Mouse (Mus musculus) 3134 (cell line): ENCODE measurements around the gene Ncstn.

ENCODE experiments used
- DNase-seq: peaks from one replicate; pipeline ENCODE4 v3.0.0-alpha.2; 2011; ENCODE audit warnings: low spot score; ENCODE audit not compliant: insufficient read length; ENCODE audit errors: extremely low read depth

Ncstn gene

DNA sequence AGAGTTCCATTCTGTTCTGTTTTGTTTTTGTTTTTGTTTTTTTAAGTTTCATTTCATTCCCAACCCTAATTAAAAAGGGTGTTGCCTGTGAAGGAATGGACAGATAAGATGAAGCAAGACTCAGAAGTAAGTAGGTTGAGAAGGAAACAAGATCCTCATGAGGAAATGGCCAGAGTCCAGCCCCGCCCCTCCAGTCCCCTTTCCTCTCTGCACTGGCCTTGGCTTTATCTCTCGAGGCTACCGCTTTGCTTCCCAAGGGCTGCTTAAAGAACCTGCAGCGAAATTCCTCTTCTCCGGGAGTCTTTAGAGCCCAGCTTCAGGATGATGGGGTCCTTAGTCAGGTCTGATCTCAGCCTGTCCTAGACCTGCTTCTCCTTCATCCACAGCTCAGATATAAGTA lies 4.6 kb downstream of the Ncstn start:
- DNase-seq = no peak

DNA sequence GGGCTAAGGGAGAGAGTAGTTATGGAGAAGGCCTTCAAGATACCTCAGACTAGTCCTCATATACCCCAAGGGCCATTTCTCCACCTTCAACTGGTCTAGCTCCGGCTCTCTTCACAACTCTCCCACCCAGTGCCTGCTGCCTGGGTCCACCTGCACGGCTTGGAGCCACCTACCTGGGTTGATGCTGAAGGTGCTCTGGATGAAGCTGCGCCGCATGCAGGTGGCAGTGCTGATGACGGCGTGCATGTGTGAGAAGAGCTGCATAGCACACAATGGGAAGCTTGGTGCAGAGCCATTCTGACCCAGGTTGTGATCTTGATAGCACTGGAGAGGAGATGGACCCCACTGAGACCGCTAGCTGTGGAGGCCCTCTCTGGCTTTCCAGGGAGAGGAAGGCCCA lies 10.0 kb downstream of the Ncstn start:
- DNase-seq = no peak

DNA sequence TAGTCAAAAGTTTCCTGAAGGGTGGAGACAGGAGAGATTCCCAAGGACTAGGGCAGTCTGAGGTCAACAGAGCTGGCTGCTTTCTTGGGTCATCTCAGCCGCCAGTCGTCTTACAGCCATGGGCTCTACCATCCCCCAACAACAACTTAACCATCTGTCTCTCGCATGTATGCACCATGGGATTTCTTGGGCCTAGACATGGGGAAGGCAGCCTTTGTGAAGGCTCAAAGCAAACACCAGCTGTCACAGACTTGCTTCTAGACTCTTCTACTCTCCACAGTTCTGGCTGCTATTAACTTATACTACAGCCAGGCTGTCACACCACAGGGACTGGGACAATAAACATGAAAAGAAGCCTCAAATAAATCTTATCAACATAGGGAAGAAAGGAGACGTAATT lies 11.0 kb downstream of the Ncstn start:
- DNase-seq = no peak

DNA sequence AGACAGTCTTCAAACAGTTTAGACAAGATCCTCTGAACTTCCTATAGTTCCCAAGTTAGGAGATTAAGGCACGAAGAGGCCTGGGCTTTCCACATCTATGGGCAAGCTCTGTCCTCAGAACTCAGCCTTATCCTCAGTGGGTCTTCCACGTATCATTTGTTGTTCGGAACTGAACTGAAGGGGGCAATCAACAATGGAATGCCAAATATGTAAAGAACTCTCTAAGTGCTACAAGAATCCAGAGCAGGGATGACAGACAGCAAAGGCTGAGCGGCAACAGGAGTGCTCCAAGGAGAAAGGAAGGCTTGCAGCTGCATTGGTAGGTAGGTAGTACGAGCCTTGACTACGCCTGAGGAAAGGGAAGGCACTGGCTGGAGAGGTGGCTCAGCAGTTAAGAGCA lies 12.4 kb downstream of the Ncstn start:
- no peak for DNase-seq

DNA sequence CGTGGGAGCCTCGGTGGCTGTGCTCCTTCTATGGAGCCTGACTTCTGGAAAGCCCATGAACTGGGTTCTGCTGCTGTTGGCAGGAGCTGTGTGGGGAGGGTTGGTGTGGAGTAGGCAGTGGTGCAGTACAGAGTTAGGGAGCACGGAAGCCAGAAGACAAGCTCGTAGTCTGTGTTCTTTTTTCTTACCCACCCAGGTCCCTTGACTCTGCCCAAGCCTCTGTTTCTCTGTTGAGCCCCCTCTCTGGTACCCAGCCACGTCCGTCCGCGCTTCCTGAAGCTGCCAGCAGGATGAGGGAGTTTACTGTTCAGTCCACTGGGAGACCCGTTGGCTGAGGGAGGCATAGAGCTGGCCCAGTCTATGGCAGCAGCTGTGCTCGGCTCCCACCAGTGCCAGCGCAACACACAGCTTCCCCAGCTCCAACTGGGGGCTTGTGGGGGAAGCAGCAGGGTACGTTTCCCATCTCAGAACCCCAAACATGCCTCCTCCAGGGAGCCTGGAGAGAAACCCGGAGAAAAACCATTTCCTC lies 17.9 kb downstream of the Ncstn start:
- no peak for DNase-seq

DNA sequence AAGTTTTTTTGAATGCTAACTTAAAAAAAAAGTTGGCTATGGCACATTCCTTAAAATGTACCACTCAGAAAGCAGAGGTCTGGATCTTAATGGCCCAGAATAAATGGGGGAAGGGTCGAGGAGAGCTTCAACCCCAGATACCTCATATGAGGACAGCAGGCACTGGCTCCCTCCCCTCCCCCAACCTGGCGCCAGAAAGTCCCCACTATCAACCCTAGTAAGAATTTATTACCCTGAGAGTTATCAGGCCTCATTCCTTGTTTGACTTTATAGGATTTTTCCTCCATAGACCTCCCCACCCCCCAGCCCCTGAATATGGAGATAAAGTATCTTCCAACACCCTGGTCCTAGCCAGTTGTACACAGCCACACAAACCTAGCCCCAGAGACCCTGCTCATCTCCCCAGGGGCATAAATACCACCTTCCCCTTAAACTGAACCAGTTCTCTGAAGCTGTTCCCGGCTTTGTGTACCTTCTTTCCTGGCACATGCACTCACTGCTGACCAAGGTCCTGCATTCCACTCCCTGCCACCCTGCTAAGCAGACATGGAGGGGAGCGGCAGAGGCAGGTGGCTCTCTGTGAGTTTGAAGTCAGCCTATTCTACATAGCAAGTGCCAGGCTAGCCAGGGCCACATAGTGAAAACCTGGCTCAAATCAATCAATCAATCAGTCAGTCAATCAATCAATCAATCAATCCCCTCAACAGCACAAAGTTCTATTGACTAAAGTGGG lies 19.1 kb downstream of the Ncstn start:
- no peak for DNase-seq

DNA sequence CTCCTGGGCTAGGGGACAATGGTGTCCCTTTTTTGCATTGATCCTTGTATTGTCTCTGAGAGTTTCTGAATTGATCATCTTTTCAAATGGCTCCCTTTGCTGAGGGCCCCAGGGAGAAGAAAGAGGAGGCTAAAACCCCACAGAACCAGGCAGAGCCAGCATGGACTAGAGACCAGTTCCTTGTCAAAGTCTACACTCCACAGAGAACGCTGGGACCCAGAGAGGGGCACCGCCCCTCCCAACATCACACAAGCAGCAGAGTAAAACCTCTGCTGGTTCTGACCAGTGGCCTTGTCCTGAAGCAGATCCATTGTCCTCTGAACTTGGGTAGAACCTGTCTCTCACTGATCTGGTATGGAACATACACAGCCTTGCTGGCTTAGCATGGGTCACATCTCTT lies 20.5 kb downstream of the Ncstn start:
- DNase-seq = no peak

DNA sequence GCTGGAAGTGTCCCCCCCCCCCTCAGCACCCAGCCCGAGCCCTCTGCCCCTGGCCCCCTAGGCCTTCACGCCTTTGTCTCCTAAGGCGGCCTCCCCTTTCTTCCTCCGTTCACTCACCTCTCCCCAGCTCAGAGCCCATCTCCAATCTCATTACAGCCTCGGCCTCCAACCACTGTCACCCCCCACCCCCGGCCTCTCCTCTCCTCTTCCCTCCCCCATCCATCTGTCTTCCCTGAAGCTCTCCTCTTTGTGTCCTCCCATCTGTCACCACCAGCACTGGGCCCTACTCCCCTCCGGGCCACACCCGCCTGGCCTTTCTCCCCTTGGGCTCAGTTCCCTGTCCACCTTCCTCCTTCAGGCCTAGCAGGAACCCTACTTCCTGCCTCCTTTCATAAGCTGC lies 21.4 kb downstream of the Ncstn start:
- no peak for DNase-seq

DNA sequence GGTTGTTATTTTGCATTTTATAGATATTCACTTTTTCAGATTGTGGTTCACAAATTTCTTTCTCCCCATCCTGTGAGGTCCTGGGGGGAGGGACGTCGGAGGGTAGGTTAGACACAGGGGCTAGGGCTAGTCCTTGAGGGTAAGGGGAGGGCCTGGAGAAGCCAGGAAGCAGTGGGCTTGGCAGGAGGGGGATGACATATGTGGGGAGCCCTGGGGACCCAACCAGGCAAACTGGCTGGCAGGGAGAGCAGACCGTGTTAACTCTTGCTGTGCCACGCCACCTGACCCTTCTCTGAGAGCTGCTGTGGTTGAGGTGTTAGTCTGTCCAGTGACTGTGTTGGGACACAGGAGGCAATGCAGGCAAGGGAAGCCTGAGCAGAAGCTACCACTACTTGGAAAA lies 21.9 kb downstream of the Ncstn start:
- no peak for DNase-seq

DNA sequence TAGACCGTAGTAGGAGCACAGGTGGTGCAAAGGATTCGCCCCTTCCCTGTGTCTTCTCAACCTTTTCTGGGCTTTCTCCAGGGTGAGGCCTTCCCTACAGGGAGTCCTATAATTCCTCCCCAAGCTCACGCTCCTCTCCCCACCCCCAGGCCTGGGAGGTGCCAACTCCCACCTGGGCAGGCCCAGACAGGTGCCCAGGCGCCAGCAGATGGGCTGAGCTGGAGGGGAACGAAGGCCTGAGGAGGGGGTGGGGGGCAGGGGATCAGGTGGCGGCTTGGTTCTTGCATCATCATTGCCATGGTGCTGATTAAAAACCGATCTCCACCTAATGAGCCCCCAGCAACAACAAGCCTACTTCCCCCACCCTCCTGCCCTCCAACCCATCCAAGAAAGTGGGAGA lies 23.7 kb downstream of the Ncstn start:
- DNase-seq = no peak

DNA sequence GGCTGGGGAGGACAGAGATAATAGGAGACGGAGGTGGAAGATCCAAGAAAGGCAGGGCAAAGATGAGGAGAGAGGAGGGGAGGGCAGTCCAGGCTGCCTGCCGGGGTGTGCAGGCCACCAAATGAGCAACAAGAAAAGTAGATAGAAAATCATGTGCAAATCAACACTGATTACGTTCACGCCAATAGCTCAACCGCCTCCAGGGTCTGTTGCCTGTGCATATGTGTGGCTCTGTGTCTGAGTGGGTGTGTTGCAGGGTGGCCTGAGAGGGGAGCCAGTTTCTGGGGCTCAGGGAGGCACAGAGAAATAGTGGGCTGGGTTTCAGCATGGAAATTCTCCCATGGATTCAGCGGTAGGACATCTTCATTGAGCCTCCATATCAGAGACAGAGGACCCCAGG lies 24.3 kb downstream of the Ncstn start:
- DNase-seq = no peak

DNA sequence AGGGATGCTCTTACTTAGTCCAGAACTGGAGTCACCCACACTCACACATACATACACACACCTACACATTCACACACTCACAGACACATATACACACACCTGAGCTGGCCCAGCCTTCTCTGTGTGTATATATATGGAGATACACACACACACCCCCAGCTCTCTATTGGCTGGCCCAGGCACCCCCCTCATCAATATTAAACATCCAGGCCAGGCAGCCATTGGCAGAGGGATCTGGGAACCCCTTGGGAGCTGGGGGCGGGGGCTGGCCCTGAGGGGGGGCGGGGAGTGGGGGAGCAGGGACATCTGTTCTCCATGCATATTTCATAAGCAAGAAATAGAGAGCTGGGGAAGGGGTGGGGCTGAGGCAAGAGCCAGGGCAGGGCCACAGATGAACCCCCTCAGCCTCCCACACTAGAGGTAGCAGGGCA lies 25.1 kb downstream of the Ncstn start, which contains the start of gene Nhlh1:
Gene Nhlh1 (minus strand): TSS at position 83 of the 431 bp plus-strand sequence.
- no peak for DNase-seq

DNA sequence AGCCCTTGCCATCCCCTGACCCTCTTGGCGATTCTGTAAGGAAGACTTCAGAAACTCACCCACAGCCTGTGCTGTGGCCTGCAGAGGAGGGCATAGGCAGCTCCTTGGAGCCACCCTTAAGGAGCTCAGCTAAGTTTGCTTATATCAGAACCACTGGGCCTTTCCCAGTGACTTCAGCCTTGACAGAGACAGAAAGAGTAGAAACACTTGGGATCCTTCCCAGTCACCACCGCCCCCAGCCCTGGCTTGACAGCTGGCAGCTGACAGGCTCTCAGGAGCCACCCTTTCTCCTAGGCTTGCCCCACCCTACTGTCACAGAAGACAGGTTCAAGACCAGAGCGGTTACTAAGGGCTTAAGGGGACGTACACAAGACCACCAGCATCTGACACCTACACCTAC lies 26.3 kb downstream of the Ncstn start:
- no peak for DNase-seq

DNA sequence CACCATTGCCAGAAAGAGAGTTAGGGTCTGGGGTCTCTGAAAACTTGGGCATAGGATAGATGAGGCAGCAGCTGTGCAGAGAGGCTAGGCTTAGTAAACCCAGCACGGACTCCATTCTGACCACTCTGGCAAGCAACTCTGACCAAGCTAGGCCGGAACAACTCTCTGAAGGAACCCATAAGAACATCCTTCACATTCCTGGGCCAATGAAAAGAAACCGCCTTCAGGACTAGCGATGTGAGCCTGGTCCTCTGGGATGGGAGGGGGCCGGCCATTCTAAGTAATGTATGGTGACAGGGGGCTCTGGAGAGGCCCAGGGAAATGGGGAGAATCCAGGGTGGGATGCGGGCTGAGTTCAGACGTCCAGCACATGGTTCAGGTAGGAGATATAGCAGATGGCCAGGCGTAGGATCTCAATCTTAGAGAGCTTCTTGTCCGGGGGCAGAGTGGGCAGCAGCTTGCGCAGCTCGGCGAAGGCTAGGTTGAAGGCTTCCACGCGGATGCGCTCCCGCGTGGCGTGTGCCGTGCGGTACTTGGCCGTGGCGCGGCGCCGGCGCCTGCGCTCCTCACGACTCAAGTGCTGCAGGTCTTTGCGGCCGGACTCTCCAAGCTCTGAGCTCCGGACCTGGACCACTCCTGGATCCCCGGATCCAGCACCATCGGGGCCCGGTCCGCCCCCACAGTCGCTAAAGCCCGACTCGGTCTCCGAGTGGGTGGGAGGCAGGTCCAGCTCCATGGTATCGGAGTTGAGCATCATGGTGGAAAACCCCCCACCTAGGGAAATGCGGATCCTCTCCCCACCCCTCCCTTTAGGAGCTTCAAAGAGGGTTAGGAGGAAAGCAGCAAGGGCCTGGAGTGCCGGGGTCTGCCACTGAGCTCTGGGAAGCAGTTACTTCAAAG lies 28.8 kb downstream of the Ncstn start:
- no peak for DNase-seq

DNA sequence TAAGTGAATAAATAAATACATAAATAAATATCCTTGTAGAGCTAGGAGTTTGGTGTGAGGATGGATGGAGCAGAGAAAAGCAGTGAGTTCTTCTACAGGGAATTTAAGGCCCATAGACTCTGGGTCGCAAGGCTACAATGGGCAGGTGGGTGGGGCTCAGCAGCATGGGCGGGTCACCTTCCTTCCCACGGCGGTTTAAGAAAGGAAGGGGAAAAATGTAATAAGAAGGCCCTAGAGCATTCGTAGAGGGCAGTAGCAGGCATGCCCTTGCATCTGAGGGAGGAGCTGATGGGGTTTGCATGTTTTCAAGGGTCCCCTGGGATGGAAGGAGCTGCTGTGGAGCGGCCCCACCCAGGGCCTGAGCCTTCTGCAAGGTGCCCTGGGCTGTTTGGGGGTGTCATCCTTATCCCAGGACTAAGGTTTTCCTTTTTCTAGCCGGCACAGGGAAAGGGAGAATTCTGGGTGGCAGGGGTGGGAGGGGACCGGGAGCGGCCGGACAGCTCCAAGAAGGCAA lies 29.8 kb downstream of the Ncstn start:
- DNase-seq = no peak

DNA sequence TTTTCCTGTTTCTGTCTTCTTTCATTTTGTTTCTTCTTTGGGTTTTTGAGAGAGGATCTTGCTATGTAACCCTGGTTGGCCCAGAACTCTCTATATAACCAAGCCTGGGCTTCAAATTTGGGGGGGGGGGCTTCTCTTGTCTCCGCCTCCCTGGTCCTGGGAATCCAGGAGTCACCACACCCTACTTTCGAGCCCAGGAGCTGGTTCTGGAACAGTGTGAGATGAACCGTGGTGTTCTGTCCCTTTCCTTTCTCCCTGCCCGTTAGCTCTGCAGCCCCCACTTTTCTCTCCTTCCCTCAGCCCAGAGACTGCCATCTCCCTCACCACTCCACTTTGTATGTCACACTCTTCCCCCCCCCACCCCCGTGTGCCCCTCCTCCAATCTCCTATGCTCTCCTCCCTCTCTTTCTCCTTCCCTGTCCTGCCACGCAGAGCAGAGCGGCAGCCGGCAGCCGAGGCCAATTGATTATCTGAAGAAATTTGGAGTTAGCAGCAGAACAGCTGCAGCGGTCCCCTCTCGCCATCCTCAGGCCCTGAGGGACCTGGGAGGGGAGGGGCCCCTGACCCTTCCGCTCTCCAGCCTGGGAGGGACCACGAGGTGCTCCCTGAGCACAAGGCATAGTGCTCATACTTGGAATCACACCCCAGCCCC lies 33.3 kb downstream of the Ncstn start:
- DNase-seq = no peak

DNA sequence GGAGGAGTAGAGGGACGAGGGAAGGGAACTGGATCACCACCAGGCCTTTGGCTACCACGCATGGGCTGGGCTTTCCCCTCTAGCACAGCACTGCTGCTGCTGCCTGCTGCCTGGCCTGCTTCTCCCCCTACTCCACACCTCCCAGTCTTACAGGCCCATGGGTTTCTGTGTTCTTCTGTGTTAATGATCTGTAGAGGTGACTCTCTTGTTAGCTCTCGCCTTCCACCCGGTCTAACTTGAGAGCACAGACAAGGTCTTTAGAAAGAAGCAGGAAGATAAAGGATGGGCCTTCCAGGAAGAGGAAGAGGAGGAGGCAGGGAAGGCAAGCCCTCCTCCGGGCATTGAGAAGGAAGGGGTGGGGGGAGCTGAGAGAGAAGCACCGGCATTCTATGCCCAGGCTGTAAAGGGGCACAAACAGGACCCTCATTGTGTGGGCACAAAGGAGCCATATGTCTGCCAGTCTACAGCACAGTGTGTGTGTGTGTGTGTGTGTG lies 34.3 kb downstream of the Ncstn start:
- no peak for DNase-seq

DNA sequence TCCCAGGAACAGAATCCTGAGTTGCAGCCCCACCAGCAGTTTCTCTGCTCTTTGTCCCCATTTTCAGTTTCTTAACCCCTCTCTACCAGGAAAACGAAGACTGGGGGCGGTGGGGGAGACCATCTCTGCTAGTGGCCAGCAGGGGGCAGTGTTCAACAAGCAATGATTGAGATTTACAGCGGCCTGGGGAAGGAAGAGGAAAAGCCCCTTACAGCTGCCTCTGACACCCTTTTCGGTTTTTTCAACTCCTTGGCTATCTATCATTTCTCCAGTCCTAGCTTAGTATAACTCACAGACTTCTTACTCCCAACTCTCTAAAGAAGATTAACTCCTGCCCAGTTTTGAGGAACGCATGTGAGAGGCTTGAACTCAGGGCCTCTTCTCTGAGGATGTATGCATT lies 35.7 kb downstream of the Ncstn start:
- peak; percentile 45 for DNase-seq

DNA sequence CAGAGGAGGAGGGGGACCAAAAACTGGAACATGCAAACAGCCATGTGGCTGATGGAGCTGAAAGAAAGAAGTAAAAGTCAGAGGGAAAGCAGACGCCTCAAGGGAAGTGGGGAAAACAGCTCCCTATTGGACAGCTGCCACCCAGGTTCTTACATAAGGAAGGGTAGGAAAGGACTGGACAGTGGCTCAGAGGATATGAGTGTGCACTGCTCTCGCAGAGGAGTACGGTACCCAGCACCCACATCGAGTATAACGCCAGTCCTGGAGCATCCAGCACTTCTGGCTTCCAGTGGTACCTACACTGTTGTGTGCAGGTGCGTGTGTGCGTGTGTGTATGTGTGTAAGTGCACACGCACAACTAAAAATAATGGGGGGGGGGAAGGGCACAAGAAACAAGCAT lies 36.2 kb downstream of the Ncstn start:
- no peak for DNase-seq

DNA sequence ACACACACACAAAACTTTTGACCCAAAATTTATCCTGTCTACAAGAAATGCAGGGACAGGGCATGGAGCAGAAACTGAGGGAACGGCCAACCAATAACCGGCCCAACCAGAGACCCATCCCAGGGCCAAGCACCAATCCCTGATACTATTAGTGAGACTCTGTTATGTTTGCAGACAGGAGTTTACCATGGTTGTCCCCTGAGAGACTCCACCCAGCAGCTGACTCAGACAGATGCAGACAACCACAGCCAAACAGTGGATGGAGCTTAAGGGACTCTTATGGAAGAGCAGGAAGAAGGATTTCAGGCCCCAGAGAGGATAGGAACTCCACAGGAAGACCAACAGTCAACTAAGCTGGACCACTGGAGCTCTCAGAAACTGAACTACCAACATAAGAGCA lies 52.7 kb downstream of the Ncstn start:
- no peak for DNase-seq
